Mouse (Mus musculus) testis, adult 2 months (tissue): ENCODE measurements around the gene Pnpla1. TPM values are rescaled to one million over a fixed set of nuclear protein-coding genes. Genes with fewer than 3 reads are reported as not detected.
"Not testable (repeated sequence)": the region's sequence is repeated elsewhere in the genome, so short reads cannot be mapped to it uniquely, and the experiment has no call there.

Experiments
- H3K27ac ChIP-seq: fragments of 200-500 bp; 2 replicates; pipeline ENCODE4 v1.5.1; 2012; ENCODE audit warnings: low read depth, low read length; ENCODE audit not compliant: control insufficient read depth, insufficient read depth
- H3K27me3 ChIP-seq: fragments of 200-500 bp; 2 replicates; pipeline ENCODE4 v1.6.1; 2012; ENCODE audit warnings: mild to moderate bottlenecking, low read length, moderate library complexity; ENCODE audit not compliant: control insufficient read depth, insufficient read depth
- H3K36me3 ChIP-seq: fragments of 200-500 bp; 2 replicates; pipeline ENCODE4 v1.6.1; 2012; ENCODE audit warnings: mild to moderate bottlenecking, low read length; ENCODE audit not compliant: control insufficient read depth, insufficient read depth
- H3K4me1 ChIP-seq: fragments of 200-500 bp; 2 replicates; pipeline ENCODE4 v1.6.1; 2012; ENCODE audit warnings: low read length; ENCODE audit not compliant: control insufficient read depth, insufficient read depth
- H3K4me3 ChIP-seq: fragments of 200-500 bp; 2 replicates; pipeline ENCODE4 v1.5.1; 2012; ENCODE audit warnings: low read depth, mild to moderate bottlenecking, low read length, moderate library complexity, mixed read lengths; ENCODE audit not compliant: control insufficient read depth
- CTCF ChIP-seq: fragments of 200-500 bp; IDR thresholded peaks from 2 replicates; pipeline ENCODE4 v1.5.1; 2012; ENCODE audit warnings: low read depth, mild to moderate bottlenecking, inconsistent platforms, low read length, moderate library complexity; ENCODE audit not compliant: control insufficient read depth, insufficient read depth, insufficient replicate concordance
- POLR2A ChIP-seq: fragments of 200-500 bp; IDR thresholded peaks from 2 replicates; pipeline ENCODE4 v1.6.1; 2012; ENCODE audit warnings: low read depth, mild to moderate bottlenecking, inconsistent platforms, low read length, moderate library complexity; ENCODE audit not compliant: control insufficient read depth
- polyA plus RNA-seq: library from polyadenylated mRNA; depleted of rRNA; stranded (reverse); fragments of >200 nt; gene quantifications from 2 replicates; pipeline ENCODE4 v1.2.3, GENCODE M21; 2012

The Pnpla1 gene
- polyA plus RNA-seq, 1 experiment: 0.79 TPM

- H3K27me3 ChIP-seq: no peaks in the 10 kb centered on the region
These were observed 30.5 kb upstream of the Pnpla1 start for GRCm38 (mm10) chr17:28827665-28828231.

GRCm38 (mm10) chr17:28829120-28829519 is 29.1 kb upstream of the Pnpla1 start:
- H3K4me1 ChIP-seq: no peaks in the 10 kb centered on the region; the same call in 1 of the 2 replicates
- no peaks in the 10 kb centered on the region for H3K27me3 ChIP-seq
- H3K4me3 ChIP-seq: no peak overlapping the region
- no peak overlapping the region for H3K27ac ChIP-seq
- no peak for TF ChIP-seq POLR2A
- TF ChIP-seq CTCF: no peak
- peaks cover 4% of the 10 kb centered on the region for H3K36me3 ChIP-seq

More at GRCm38 (mm10) chr17:28827665-28828231, 30.5 kb upstream of the Pnpla1 start:
- TF ChIP-seq POLR2A (no peak), CTCF (no peak)
- H3K4me3 ChIP-seq: no peak overlapping the region
- H3K4me1 ChIP-seq: no peaks in the 10 kb centered on the region; the same call in 1 of the 2 replicates
- H3K36me3 ChIP-seq: peaks cover 4% of the 10 kb centered on the region
- H3K27ac ChIP-seq: no peak overlapping the region

- Histone ChIP-seq H3K4me1 (no peaks in the 10 kb centered on the region), H3K36me3 (no peaks in the 10 kb centered on the region; the same call in 1 of the 2 replicates), H3K27ac (no peak overlapping the region), H3K27me3 (no peaks in the 10 kb centered on the region), H3K4me3 (no peak overlapping the region)
- TF ChIP-seq POLR2A: no peak
- TF ChIP-seq CTCF: no peak
These were observed 27.1 kb upstream of the Pnpla1 start for GRCm38 (mm10) chr17:28831065-28831464.

- Histone ChIP-seq H3K4me1 (no peaks in the 10 kb centered on the region), H3K27me3 (no peaks in the 10 kb centered on the region), H3K27ac (no peak overlapping the region), H3K36me3 (no peaks in the 10 kb centered on the region; the same call in 1 of the 2 replicates), H3K4me3 (no peak overlapping the region)
- TF ChIP-seq CTCF: no peak
- TF ChIP-seq POLR2A: no peak
These were observed 26.2 kb upstream of the Pnpla1 start for GRCm38 (mm10) chr17:28832040-28832439.

GRCm38 (mm10) chr17:28832875-28833274 is 25.3 kb upstream of the Pnpla1 start:
- Histone ChIP-seq H3K4me1 (no peaks in the 10 kb centered on the region), H3K27ac (no peak overlapping the region), H3K36me3 (no peaks in the 10 kb centered on the region; the same call in 1 of the 2 replicates), H3K27me3 (no peaks in the 10 kb centered on the region), H3K4me3 (no peak overlapping the region)
- no peak for TF ChIP-seq CTCF
- TF ChIP-seq POLR2A: no peak

GRCm38 (mm10) chr17:28834676-28835075 is 23.5 kb upstream of the Pnpla1 start:
- Histone ChIP-seq H3K27me3 (no peaks in the 10 kb centered on the region), H3K36me3 (no peaks in the 10 kb centered on the region; the same call in 1 of the 2 replicates), H3K4me3 (no peak overlapping the region), H3K27ac (no peak overlapping the region), H3K4me1 (no peaks in the 10 kb centered on the region)
- no peak for TF ChIP-seq CTCF
- no peak for TF ChIP-seq POLR2A

- no peaks in the 10 kb centered on the region for H3K27me3 ChIP-seq
- no peaks in the 10 kb centered on the region; the same call in 1 of the 2 replicates for H3K36me3 ChIP-seq
- H3K4me1 ChIP-seq: no peaks in the 10 kb centered on the region
- H3K4me3 ChIP-seq: no peak overlapping the region
- H3K27ac ChIP-seq: no peak overlapping the region
- no peak for TF ChIP-seq CTCF
- no peak for TF ChIP-seq POLR2A
These were observed 20.4 kb upstream of the Pnpla1 start for GRCm38 (mm10) chr17:28837840-28838239.

- not testable (repeated sequence) for H3K4me3 ChIP-seq, H3K27me3 ChIP-seq, H3K4me1 ChIP-seq, H3K27ac ChIP-seq, H3K36me3 ChIP-seq
These were observed 16.3 kb upstream of the Pnpla1 start for GRCm38 (mm10) chr17:28841947-28842346.
